24 mouse cellular contexts compared by ENCODE assay signal in genomic region chr4:99346180-99346579, GRCm38 (mm10). TPM values are rescaled to one million over a fixed set of nuclear protein-coding genes. Genes with fewer than 3 reads are reported as not detected.
A peak's percentile ranks its signal among the peaks of the same experiment; 100 is the strongest.
DNase-seq lines count a peak whose midpoint lies in the region; ATAC-seq and TF ChIP-seq lines count a peak whose summit lies in the region.
"Had no signal": no experiment of that assay in that cellular context is flagged by ENCODE, and none has a peak within 500 bp of the region (broad histone marks: within the 10 kb centered on the region; RNA-seq: fewer than 3 reads in every experiment).

No protein-coding gene starts in this region.

- no peak overlapping the region for H3K9ac ChIP-seq in midbrain, embryonic 11.5 days (ENCODE audit: low read length)
- H3K9ac ChIP-seq in midbrain, postnatal 0 days (replicated peaks; ENCODE audit: low read length, poor library complexity, severe bottlenecking): no peak overlapping the region
- H3K9ac ChIP-seq: embryonic facial prominence, embryonic 12.5 days; embryonic facial prominence, embryonic 15.5 days; forebrain, postnatal 0 days; heart, embryonic 12.5 days; heart, embryonic 15.5 days; hindbrain, embryonic 15.5 days had no signal

- intact Hi-C loops in heart, postnatal 14 days (cut with DNase I): no loop called here

- no peak for TF ChIP-seq POLR2A in kidney, adult 2 months (IDR thresholded peaks at IDR 0.05; ENCODE audit: low read depth, low read length)

- TF ChIP-seq CTCF in kidney, adult 2 months (conservative IDR thresholded peaks at IDR 0.05; ENCODE audit: insufficient read depth, insufficient read length, low read depth, low read length): no peak
- no peak for TF ChIP-seq CTCF in midbrain, postnatal 0 days (IDR thresholded peaks at IDR 0.05)

- no peak overlapping the region for H3K4me2 ChIP-seq in midbrain, embryonic 11.5 days
- no peak overlapping the region for H3K4me2 ChIP-seq in midbrain, postnatal 0 days (ENCODE audit: low read depth, low read length, poor library complexity, severe bottlenecking)
- H3K4me2 ChIP-seq: embryonic facial prominence, embryonic 12.5 days; embryonic facial prominence, embryonic 15.5 days; heart, embryonic 12.5 days; heart, embryonic 15.5 days; hindbrain, embryonic 15.5 days had no signal

- H3K4me3 ChIP-seq in kidney, adult 2 months (ENCODE audit: insufficient read depth, low read depth, low read length): no peak overlapping the region
- no peak overlapping the region for H3K4me3 ChIP-seq in midbrain, embryonic 11.5 days (ENCODE audit: low read depth, low read length)
- H3K4me3 ChIP-seq in midbrain, postnatal 0 days (ENCODE audit: low read depth, low read length): no peak overlapping the region
- H3K4me3 ChIP-seq: embryonic facial prominence, embryonic 12.5 days; embryonic facial prominence, embryonic 15.5 days; gastrocnemius, adult 2 months; heart, embryonic 12.5 days; heart, embryonic 15.5 days; hindbrain, embryonic 15.5 days had no signal

- no peaks in the 10 kb centered on the region for H3K36me3 ChIP-seq in kidney, adult 2 months (ENCODE audit: control insufficient read depth, insufficient read depth, low read length)
- no peaks in the 10 kb centered on the region for H3K36me3 ChIP-seq in midbrain, embryonic 11.5 days (ENCODE audit: control insufficient read depth, insufficient read depth, low read length)
- no peaks in the 10 kb centered on the region for H3K36me3 ChIP-seq in midbrain, postnatal 0 days (ENCODE audit: insufficient read depth, low read length)
- H3K36me3 ChIP-seq: embryonic facial prominence, embryonic 12.5 days; embryonic facial prominence, embryonic 15.5 days; heart, embryonic 12.5 days; heart, embryonic 15.5 days; hindbrain, embryonic 15.5 days had no signal

- WGBS in kidney, adult 2 months: 59% methylated on average over 7 of the region's 7 CpGs
- WGBS in midbrain, embryonic 11.5 days: 89% methylated on average over 7 of the region's 7 CpGs
- 82% methylated on average over 7 of the region's 7 CpGs for WGBS in midbrain, postnatal 0 days

- no peaks in the 10 kb centered on the region for H3K27me3 ChIP-seq in kidney, adult 2 months (replicated peaks; ENCODE audit: control insufficient read depth, insufficient read depth, low read length)
- H3K27me3 ChIP-seq in midbrain, embryonic 11.5 days (ENCODE audit: control insufficient read depth, insufficient read depth, low read length): no peaks in the 10 kb centered on the region
- no peaks in the 10 kb centered on the region; the same call in 1 of the 2 replicates for H3K27me3 ChIP-seq in midbrain, postnatal 0 days (ENCODE audit: insufficient read depth, low read length)
- H3K27me3 ChIP-seq: embryonic facial prominence, embryonic 12.5 days; embryonic facial prominence, embryonic 15.5 days; heart, embryonic 15.5 days; hindbrain, embryonic 15.5 days had no signal

- H3K9me3 ChIP-seq in midbrain, embryonic 11.5 days (ENCODE audit: control insufficient read depth, low read length): no peaks in the 10 kb centered on the region
- H3K9me3 ChIP-seq in midbrain, postnatal 0 days (ENCODE audit: low read length): no peaks in the 10 kb centered on the region
- H3K9me3 ChIP-seq: embryonic facial prominence, embryonic 12.5 days; embryonic facial prominence, embryonic 15.5 days; heart, embryonic 15.5 days; hindbrain, embryonic 15.5 days had no signal

- peaks cover 4% of the 10 kb centered on the region; the same call in 1 of the 2 replicates for H3K4me1 ChIP-seq in kidney, adult 2 months (ENCODE audit: control insufficient read depth, insufficient read depth, low read length)
- no peaks in the 10 kb centered on the region for H3K4me1 ChIP-seq in midbrain, embryonic 11.5 days (ENCODE audit: control insufficient read depth, insufficient read depth, low read length)
- H3K4me1 ChIP-seq in midbrain, postnatal 0 days (ENCODE audit: insufficient read depth, low read length): no peaks in the 10 kb centered on the region
- H3K4me1 ChIP-seq: embryonic facial prominence, embryonic 12.5 days; embryonic facial prominence, embryonic 15.5 days; hindbrain, embryonic 15.5 days had no signal

- no peak overlapping the region for H3K27ac ChIP-seq in kidney, adult 2 months (ENCODE audit: insufficient read depth, low read depth, low read length)
- no peak overlapping the region for H3K27ac ChIP-seq in midbrain, embryonic 11.5 days (ENCODE audit: low read depth, low read length)
- no peak overlapping the region for H3K27ac ChIP-seq in midbrain, postnatal 0 days (ENCODE audit: low read depth, low read length)
- H3K27ac ChIP-seq: embryonic facial prominence, embryonic 12.5 days; embryonic facial prominence, embryonic 15.5 days; gastrocnemius, adult 2 months; heart, embryonic 15.5 days; hindbrain, embryonic 15.5 days had no signal

- no peak for ATAC-seq in midbrain, embryonic 11.5 days (ENCODE audit: low FRiP score)
- no peak for ATAC-seq in midbrain, postnatal 0 days (ENCODE audit: low FRiP score)
- ATAC-seq: forebrain, embryonic 14.5 days; forebrain, postnatal 0 days had no signal

- DNase-seq in heart, adult 11 months: peak; percentile 61
- no peak for DNase-seq in heart, postnatal 14 days
- DNase-seq in kidney, adult 2 months: peak; percentile 27
- no peak for DNase-seq in kidney, postnatal 25 days
- peak; percentile 62 for DNase-seq in midbrain, embryonic 11.5 days (ENCODE audit: low spot score, missing footprints)
- no peak for DNase-seq in midbrain, postnatal 0 days (ENCODE audit: low spot score)
- DNase-seq: adrenal gland, postnatal 10 days; adrenal gland, postnatal 36 days; cerebellum, adult 18-20 months; cerebellum, adult 9-11 months; cerebellum, postnatal 25 days; forebrain, postnatal 0 days; gastrocnemius, adult 2 months; gastrocnemius, postnatal 14 days; heart, adult 18-20 months had no signal

RNA-seq across cellular contexts. Expression of gene Gm12689, which starts 50.5 kb away (rescaled TPM):
- total RNA-seq in heart, postnatal 14 days (2021): under 1 TPM in 1 of 2 experiments, not detected in 1; 0.26 TPM
- 0.23 and 0.30 TPM in 2 replicates for polyA plus RNA-seq in kidney, adult 2 months (2012; rRNA removed)
- 0.33 TPM in 1 of 2 replicates, not detected in the other for polyA plus RNA-seq in midbrain, embryonic 11.5 days (2014; fragmentation: Nextera tagmentation; extraction: Ambion mirVana)
- not detected in 2 replicates for total RNA-seq in midbrain, postnatal 0 days (2014; rRNA removed)
- polyA plus RNA-seq in midbrain, postnatal 0 days (2015; fragmentation: Nextera tagmentation; extraction: Ambion mirVana): 0.20 and 0.37 TPM in 2 replicates
- total RNA-seq: adrenal gland, adult 18-20 months; ES-E14; forebrain, postnatal 0 days; gastrocnemius, postnatal 14 days; heart, adult 18-20 months; heart, postnatal 25 days had no signal
- polyA plus RNA-seq: heart, embryonic 12.5 days; heart, embryonic 15.5 days had no signal

Comparison
In these comparisons a context has a peak if more than half of its experiments do, and no peak if none do; other contexts are left out.
1. DNase-seq: peak in heart, adult 11 months (single experiment), kidney, adult 2 months (single experiment) and midbrain, embryonic 11.5 days (single experiment); none in heart, postnatal 14 days (0 of 2), kidney, postnatal 25 days (0 of 2) and midbrain, postnatal 0 days (single experiment).